Comparison of ENCODE assay signal across 28 mouse cellular contexts in the genomic region with DNA sequence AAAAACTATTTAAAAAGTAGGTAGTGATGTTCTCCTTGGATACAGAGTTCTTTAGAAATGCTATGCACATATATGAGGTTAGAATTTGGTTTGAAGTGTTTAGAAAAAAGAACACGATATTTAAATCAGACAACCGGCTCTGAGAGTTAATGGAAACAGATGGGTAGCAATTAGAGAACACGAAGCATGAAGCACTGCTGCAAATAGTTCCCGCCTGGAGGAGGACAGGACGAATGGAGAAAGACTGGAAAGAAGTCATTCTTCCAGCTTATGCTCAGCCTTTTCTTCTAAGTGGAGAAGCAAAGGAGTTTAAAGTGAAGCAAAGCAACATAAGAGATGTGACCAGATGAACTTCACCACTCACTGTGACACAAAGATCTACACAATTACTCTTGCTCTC.
A peak's percentile ranks its signal among the peaks of the same experiment; 100 is the strongest.
DNase-seq lines count a peak whose midpoint lies in the region; ATAC-seq and TF ChIP-seq lines count a peak whose summit lies in the region.
"Had no signal": no experiment of that assay in that cellular context is flagged by ENCODE, and none has a peak within 500 bp of the region (broad histone marks: within the 10 kb centered on the region; RNA-seq: fewer than 3 reads in every experiment).

No protein-coding gene starts in this region.

- peak; percentile 83 for ATAC-seq in frontal cortex, adult (ENCODE audit: low TSS enrichment)
- no peak for ATAC-seq in midbrain, postnatal 0 days (ENCODE audit: low FRiP score)
- no peak for ATAC-seq in midbrain, embryonic 14.5 days (ENCODE audit: low FRiP score, low TSS enrichment)
- no peak for ATAC-seq in embryonic facial prominence, embryonic 14.5 days (ENCODE audit: low read depth)
- no peak for ATAC-seq in stomach, postnatal 0 days (ENCODE audit: low FRiP score, low TSS enrichment)
- ATAC-seq: forebrain, embryonic 14.5 days; forebrain, postnatal 0 days; hindbrain, postnatal 0 days; inflammation-experienced regulatory T-cells, adult 6 months had no signal

- no peak overlapping the region for H3K9ac ChIP-seq in midbrain, postnatal 0 days (replicated peaks; ENCODE audit: low read length, poor library complexity, severe bottlenecking)
- no peak overlapping the region for H3K9ac ChIP-seq in midbrain, embryonic 14.5 days (replicated peaks; ENCODE audit: low read length)
- no peak overlapping the region for H3K9ac ChIP-seq in embryonic facial prominence, embryonic 14.5 days (ENCODE audit: low read depth, low read length)
- no peak overlapping the region for H3K9ac ChIP-seq in stomach, postnatal 0 days (ENCODE audit: low read length)
- H3K9ac ChIP-seq: embryonic facial prominence, embryonic 15.5 days; forebrain, postnatal 0 days; heart, embryonic 13.5 days; hindbrain, embryonic 14.5 days had no signal

- H3K36me3 ChIP-seq in midbrain, postnatal 0 days (ENCODE audit: insufficient read depth, low read length) = no peaks in the 10 kb centered on the region
- H3K36me3 ChIP-seq in midbrain, embryonic 14.5 days (ENCODE audit: control insufficient read depth, insufficient read depth, low read length) = no peaks in the 10 kb centered on the region
- no peaks in the 10 kb centered on the region for H3K36me3 ChIP-seq in embryonic facial prominence, embryonic 14.5 days (ENCODE audit: control insufficient read depth, insufficient read depth, low read length)
- no peaks in the 10 kb centered on the region for H3K36me3 ChIP-seq in stomach, postnatal 0 days (ENCODE audit: control insufficient read depth, insufficient read depth, low read length)
- H3K36me3 ChIP-seq: embryonic facial prominence, embryonic 15.5 days; G1E; heart, embryonic 10.5 days; heart, embryonic 13.5 days had no signal

- no peak overlapping the region for H3K4me3 ChIP-seq in midbrain, postnatal 0 days (ENCODE audit: low read depth, low read length)
- no peak overlapping the region for H3K4me3 ChIP-seq in midbrain, embryonic 14.5 days (replicated peaks; ENCODE audit: low read depth, low read length)
- H3K4me3 ChIP-seq in embryonic facial prominence, embryonic 14.5 days (ENCODE audit: low read depth, low read length) = no peak overlapping the region
- no peak overlapping the region for H3K4me3 ChIP-seq in stomach, postnatal 0 days (ENCODE audit: low read depth, low read length)
- H3K4me3 ChIP-seq: embryonic facial prominence, embryonic 15.5 days; heart, adult 2 months; heart, embryonic 10.5 days; heart, embryonic 13.5 days had no signal

- H3K27ac ChIP-seq in midbrain, postnatal 0 days (ENCODE audit: low read depth, low read length) = no peak overlapping the region
- no peak overlapping the region for H3K27ac ChIP-seq in midbrain, embryonic 14.5 days (replicated peaks; ENCODE audit: low read depth, low read length)
- no peak overlapping the region for H3K27ac ChIP-seq in embryonic facial prominence, embryonic 14.5 days (replicated peaks; ENCODE audit: low read depth, low read length)
- no peak overlapping the region for H3K27ac ChIP-seq in stomach, postnatal 0 days (replicated peaks)
- H3K27ac ChIP-seq: embryonic facial prominence, embryonic 15.5 days; heart, adult 2 months; heart, embryonic 10.5 days; heart, embryonic 13.5 days; hindbrain, embryonic 14.5 days; hindbrain, postnatal 0 days had no signal

- no peaks in the 10 kb centered on the region for H3K27me3 ChIP-seq in midbrain, postnatal 0 days (ENCODE audit: insufficient read depth, low read length)
- H3K27me3 ChIP-seq in midbrain, embryonic 14.5 days (ENCODE audit: control insufficient read depth, insufficient read depth, low read length) = no peaks in the 10 kb centered on the region
- no peaks in the 10 kb centered on the region for H3K27me3 ChIP-seq in embryonic facial prominence, embryonic 14.5 days (replicated peaks; ENCODE audit: control insufficient read depth, insufficient read depth, low read length)
- H3K27me3 ChIP-seq in stomach, postnatal 0 days (ENCODE audit: control insufficient read depth, insufficient read depth, low read length) = no peaks in the 10 kb centered on the region
- H3K27me3 ChIP-seq: CH12.LX; embryonic facial prominence, embryonic 15.5 days; heart, embryonic 13.5 days; Patski had no signal

- TF ChIP-seq EP300 in stomach, postnatal 0 days (optimal IDR thresholded peaks at IDR 0.05) = no peak

- no peak overlapping the region for H3K4me2 ChIP-seq in midbrain, postnatal 0 days (ENCODE audit: low read depth, low read length, poor library complexity, severe bottlenecking)
- H3K4me2 ChIP-seq in midbrain, embryonic 14.5 days (ENCODE audit: low read length) = no peak overlapping the region
- H3K4me2 ChIP-seq in embryonic facial prominence, embryonic 14.5 days (ENCODE audit: low read depth, low read length) = no peak overlapping the region
- H3K4me2 ChIP-seq in stomach, postnatal 0 days (replicated peaks; ENCODE audit: low read depth) = no peak overlapping the region
- H3K4me2 ChIP-seq: embryonic facial prominence, embryonic 15.5 days; heart, embryonic 13.5 days; hindbrain, embryonic 14.5 days had no signal

- no peak for DNase-seq in frontal cortex, postnatal 10 days (ENCODE audit: low spot score in 2 of 2)
- peak; percentile 9 for DNase-seq in midbrain, postnatal 0 days (ENCODE audit: low spot score)
- DNase-seq in midbrain, embryonic 14.5 days = no peak
- peak; percentile 16 for DNase-seq in embryonic facial prominence, embryonic 14.5 days (ENCODE audit: low spot score)
- no peak for DNase-seq in stomach, postnatal 0 days (ENCODE audit: low spot score)
- DNase-seq: adrenal gland, postnatal 10 days; adrenal gland, postnatal 36 days; B cell, adult 2 months; cerebellum, adult 11 months; cerebellum, adult 9-11 months; cerebellum, postnatal 25 days; forebrain, postnatal 0 days; gastrocnemius, postnatal 10 days; gastrocnemius, postnatal 36 days; heart, adult 2 months; heart, postnatal 14 days; heart, postnatal 4 days had no signal

- WGBS in midbrain, postnatal 0 days = 73% methylated on average over 5 of the region's 5 CpGs
- 84% methylated on average over 5 of the region's 5 CpGs for WGBS in midbrain, embryonic 14.5 days
- WGBS in embryonic facial prominence, embryonic 14.5 days = 41% methylated on average over 5 of the region's 5 CpGs
- 74% methylated on average over 5 of the region's 5 CpGs for WGBS in stomach, postnatal 0 days

- H3K4me1 ChIP-seq in midbrain, postnatal 0 days (ENCODE audit: insufficient read depth, low read length) = no peaks in the 10 kb centered on the region
- H3K4me1 ChIP-seq in midbrain, embryonic 14.5 days (ENCODE audit: control insufficient read depth, insufficient read depth, low read length) = no peaks in the 10 kb centered on the region
- H3K4me1 ChIP-seq in embryonic facial prominence, embryonic 14.5 days (ENCODE audit: control insufficient read depth, insufficient read depth, low read length) = no peaks in the 10 kb centered on the region
- no peaks in the 10 kb centered on the region for H3K4me1 ChIP-seq in stomach, postnatal 0 days (replicated peaks; ENCODE audit: control insufficient read depth, insufficient read depth)
- H3K4me1 ChIP-seq: embryonic facial prominence, embryonic 15.5 days; heart, embryonic 10.5 days; heart, embryonic 13.5 days had no signal

- no peak for TF ChIP-seq CTCF in midbrain, postnatal 0 days (IDR thresholded peaks at IDR 0.05)
- no peak for TF ChIP-seq CTCF in stomach, postnatal 0 days (IDR thresholded peaks at IDR 0.05; ENCODE audit: low read depth)

- no peaks in the 10 kb centered on the region for H3K9me3 ChIP-seq in midbrain, postnatal 0 days (ENCODE audit: low read length)
- no peaks in the 10 kb centered on the region for H3K9me3 ChIP-seq in midbrain, embryonic 14.5 days (ENCODE audit: control insufficient read depth, low read length)
- H3K9me3 ChIP-seq in embryonic facial prominence, embryonic 14.5 days (ENCODE audit: control insufficient read depth, low read length) = no peaks in the 10 kb centered on the region
- no peaks in the 10 kb centered on the region for H3K9me3 ChIP-seq in stomach, postnatal 0 days (ENCODE audit: control insufficient read depth, low read length)
- H3K9me3 ChIP-seq: embryonic facial prominence, embryonic 15.5 days; G1E; heart, embryonic 10.5 days; heart, embryonic 13.5 days had no signal

Comparison
In these comparisons a context has a peak if more than half of its experiments do, and no peak if none do; other contexts are left out.
1. DNase-seq: peak in midbrain, postnatal 0 days (single experiment) and embryonic facial prominence, embryonic 14.5 days (single experiment); none in frontal cortex, postnatal 10 days (0 of 2), midbrain, embryonic 14.5 days (single experiment) and stomach, postnatal 0 days (single experiment).